Mouse (Mus musculus) kidney, postnatal 25 days (tissue): ENCODE measurements around the gene Lyzl6.

Source experiments
- DNase-seq, 2 experiments: peaks; one replicate each; pipeline ENCODE4 v3.0.0; 2021; ENCODE audit warnings: mixed read lengths in 2 of 2

Lyzl6 gene

DNA sequence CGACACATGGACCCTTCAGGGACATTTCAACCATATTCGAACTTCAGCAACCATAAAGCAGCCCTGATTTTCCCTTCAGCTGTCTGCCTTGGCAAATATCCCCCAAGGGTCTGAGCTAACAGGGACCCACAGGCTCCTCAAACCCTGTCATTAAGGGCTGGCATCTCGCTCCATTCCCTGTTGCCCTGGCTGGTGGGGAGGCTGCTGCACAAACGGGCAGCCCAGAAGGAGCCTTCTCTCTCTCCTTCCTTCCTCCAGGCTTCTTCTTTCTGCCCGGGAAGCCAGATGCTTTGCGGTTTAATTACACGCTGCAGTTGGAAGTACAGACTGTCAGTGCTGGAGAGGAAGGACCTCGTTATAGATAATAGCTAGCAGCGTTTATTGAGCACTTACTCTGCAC lies 4.5 kb upstream of the Lyzl6 start:
- DNase-seq = no peak

DNA sequence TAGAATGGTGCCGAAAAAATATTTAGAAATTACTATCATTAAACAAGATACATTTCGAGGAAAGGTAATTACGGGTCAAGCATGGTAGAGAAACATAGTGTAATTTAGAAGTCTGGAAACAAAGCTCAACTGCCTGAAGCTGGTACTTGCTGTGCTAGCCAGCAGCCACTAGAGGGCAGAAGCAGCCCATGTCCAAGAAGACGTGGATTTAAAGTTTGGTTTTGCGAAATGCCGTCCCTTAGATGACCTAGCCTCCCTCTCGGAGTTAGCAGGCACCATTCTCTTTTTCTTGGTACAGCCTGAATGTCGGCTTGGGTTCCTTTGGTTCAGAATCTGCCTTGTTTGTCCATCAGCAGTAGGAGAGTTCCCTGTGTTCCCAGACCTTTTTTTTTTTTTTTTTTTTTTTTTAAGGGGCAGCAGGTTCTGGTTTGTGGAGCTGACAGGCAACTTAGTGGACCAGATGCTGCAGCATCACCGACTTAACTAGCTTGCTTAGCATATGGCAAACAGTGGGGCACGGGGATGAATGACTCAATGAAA lies 787 bp upstream of the Lyzl6 start:
- DNase-seq = peak in 1 of 2 experiments; percentile 55

DNA sequence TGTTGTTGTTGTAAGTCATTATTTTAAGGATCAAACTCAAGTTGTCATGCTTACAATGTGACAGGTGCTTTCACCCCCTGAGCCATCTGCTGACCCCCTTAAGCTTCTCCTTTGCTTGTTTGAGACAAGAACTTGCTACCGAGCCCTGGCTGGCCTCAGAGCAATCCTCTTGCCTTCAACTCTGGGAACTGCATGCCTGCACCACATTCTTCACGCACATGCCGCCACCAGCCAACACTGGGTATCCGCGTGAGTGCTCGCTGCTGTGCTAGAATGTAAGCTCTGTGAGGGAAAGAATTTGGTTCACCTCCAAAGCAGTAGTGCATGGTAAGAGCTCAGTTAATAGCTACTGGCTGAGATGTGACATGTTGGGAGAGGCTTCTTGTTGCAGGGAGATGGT lies 2.4 kb downstream of the Lyzl6 start:
- DNase-seq = no peak

DNA sequence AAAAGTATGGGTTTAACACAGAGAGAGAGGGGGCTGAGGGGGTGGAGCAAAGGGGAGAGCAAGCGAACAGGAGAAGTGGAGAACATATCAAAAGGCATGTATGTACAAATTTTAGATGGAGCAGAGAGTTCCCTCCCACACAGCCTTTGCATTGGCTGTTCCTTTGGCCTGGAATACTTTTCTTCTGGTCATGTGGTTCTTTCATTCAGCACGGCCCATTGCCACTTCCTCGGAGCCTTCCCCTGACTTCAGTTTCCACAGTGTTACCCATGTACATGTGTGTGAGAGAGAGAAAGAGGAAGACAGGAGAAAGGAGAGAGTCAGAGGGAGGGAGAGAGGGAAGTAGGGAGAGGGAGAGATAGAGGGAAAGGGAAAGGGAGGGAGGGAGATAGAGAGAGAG lies 3.2 kb downstream of the Lyzl6 start:
- DNase-seq = no peak

DNA sequence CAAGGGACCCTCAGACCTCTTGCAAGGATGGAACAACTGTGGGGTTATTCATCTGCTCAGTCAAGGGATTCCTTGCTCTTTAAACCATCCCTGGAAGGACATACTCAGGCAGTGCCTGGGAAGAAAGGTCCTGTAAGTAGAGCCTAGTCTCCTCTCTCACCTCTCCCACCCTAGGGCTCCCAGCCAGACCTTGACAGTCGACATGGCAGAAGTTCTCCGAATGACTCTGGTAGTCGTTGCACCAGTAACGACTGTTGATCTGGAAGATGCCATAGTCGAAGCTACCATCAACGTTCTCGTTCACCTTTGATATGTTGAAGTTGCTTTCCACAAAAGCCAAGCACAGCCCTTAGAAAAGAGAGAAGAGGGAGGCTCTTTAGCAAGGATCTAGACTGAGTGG lies 3.9 kb downstream of the Lyzl6 start:
- no peak for DNase-seq

DNA sequence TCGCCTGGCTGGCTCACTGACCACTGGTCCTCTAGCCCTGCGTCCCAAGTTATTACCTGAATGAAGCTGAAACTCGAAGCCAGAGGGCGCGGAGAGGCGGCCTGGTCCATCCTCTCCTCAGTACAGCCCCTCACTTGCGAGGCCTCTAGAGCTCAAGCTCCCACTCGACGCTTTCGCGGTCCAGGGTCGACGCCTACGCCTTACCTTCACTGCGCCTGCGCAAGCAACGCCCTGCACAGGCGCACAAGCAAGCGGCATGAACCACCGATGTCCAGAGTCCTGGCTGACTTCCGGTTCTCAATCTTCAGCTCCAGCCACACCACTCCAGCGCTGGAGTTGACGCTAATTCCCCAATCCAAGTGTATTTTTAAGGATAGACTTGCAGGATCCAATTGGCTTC lies 11.2 kb downstream of the Lyzl6 start:
- DNase-seq = no peak

DNA sequence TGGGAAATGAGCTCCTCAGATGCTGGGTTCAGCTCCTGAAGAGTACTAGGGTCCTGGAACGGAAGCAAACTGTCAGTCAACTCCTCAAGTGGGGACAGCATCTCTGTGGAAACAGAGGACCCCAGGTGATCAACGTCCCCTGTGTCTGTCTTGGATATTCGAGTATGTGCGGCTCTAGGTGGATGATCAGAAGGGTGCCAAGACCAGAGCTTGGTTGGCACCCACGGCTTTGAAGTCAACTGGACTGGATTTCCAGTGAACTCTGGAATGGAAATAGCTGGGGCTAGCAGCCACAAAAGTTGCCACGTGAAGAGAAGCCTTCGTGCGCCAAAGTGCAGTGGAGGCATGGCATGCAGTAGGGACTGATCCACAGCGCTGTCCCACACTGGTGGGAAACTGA lies 17.6 kb downstream of the Lyzl6 start, which contains the start of gene Gm884:
Gene Gm884 (minus strand): TSS at position 101 of the 400 bp plus-strand sequence.
- DNase-seq = no peak

DNA sequence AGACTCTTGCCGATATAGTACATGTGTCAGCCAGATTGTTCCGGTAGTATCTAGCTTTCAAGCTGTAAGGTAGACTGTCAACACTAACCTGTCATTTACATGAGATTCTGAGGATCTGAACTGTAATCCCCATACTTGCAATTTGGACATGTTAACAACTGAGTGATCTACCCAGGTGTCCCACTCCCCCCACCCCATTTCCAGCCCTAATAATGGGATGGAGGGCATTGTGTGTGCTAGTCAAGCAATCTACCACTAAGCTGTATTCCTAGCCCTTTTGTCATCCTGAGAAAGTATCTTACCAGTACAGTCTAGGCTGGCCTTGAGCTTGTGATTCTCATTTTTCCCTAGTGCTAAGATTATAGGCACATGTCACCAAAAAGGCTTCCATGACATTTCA lies 27.9 kb downstream of the Lyzl6 start:
- DNase-seq = no peak

DNA sequence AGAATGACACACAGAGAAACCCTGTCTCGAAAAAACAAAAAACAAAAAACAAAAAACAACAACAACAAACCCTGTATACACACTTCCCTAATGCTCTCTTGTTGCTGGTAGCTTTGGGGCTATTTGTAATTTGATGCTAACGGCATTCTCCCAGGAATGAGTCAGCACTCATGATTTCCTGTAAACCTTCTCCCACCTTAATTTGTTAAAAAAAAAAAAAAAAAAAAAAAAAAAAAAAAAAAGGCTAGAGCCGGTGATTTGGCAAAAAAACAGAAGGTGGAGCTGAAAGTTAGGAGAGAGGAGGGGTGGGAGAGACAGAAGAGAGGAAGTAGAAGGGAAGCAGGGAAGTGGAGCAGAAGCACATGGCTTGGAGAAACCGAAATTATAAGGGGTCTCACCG lies 32.1 kb downstream of the Lyzl6 start:
- no peak for DNase-seq
